In the genomic region with DNA sequence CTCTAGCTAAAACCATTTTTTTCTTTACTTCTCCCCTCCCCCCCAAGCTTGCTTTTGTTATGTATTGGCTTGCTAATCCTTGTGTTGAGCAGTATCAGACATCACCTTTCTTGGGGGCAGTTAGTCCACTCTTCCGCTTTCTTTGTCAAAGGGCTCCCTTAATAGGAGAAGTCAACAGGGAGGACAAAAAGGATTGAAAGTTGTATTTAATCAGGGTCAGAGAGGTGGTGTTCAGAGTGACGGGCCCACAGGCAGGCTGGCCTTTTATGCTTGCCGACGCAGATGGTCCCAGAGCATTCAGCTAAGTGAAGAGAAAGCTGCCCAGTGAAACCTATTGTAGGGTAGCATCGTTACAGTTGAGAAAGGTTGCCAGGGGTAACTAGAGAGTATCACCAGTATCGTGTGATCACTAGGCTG, we compare ENCODE assay signal across 10 mouse cellular contexts.
A peak's percentile ranks its signal among the peaks of the same experiment; 100 is the strongest.
DNase-seq lines count a peak whose midpoint lies in the region; ATAC-seq lines count a peak whose summit lies in the region.
"Had no signal": no experiment of that assay in that cellular context is flagged by ENCODE, and none has a peak within 500 bp of the region (broad histone marks: within the 10 kb centered on the region; RNA-seq: fewer than 3 reads in every experiment).

No protein-coding gene starts in this region.

- no peak overlapping the region for H3K4me3 ChIP-seq in embryonic facial prominence, embryonic 14.5 days (ENCODE audit: low read depth, low read length)
- no peak overlapping the region for H3K4me3 ChIP-seq in limb, embryonic 10.5 days
- H3K4me3 ChIP-seq: erythroblast, embryonic 14.5 days had no signal

- DNase-seq in left cerebral cortex, postnatal 4 days = peak; percentile 10
- no peak for DNase-seq in left cerebral cortex, postnatal 25 days (ENCODE audit: low spot score in 2 of 2)
- peak; percentile 34 for DNase-seq in embryonic facial prominence, embryonic 14.5 days (ENCODE audit: low spot score)
- peak; percentile 29 for DNase-seq in limb, embryonic 10.5 days (ENCODE audit: low spot score)
- DNase-seq in splenic B cell, adult 2 months (ENCODE audit: low read depth, low spot score) = peak; percentile 68
- no peak for DNase-seq in heart, postnatal 14 days
- no peak for DNase-seq in layer of hippocampus, adult 9-11 months
- DNase-seq: lung, postnatal 36 days had no signal

- H3K27ac ChIP-seq in embryonic facial prominence, embryonic 14.5 days (replicated peaks; ENCODE audit: low read depth, low read length) = no peak overlapping the region
- H3K27ac ChIP-seq in limb, embryonic 10.5 days = no peak overlapping the region

- intact Hi-C loops in left cerebral cortex, postnatal 4 days (cut with DNase I) = no loop called here
- intact Hi-C loops in left cerebral cortex, postnatal 25 days (cut with DNase I) = no loop called here
- intact Hi-C loops in heart, postnatal 14 days (cut with DNase I) = no loop called here

- H3K4me2 ChIP-seq in embryonic facial prominence, embryonic 14.5 days (ENCODE audit: low read depth, low read length) = no peak overlapping the region

- H3K27me3 ChIP-seq in embryonic facial prominence, embryonic 14.5 days (replicated peaks; ENCODE audit: control insufficient read depth, insufficient read depth, low read length) = no peaks in the 10 kb centered on the region
- no peaks in the 10 kb centered on the region for H3K27me3 ChIP-seq in limb, embryonic 10.5 days (ENCODE audit: low read depth, poor library complexity, severe bottlenecking)
- no peaks in the 10 kb centered on the region for H3K27me3 ChIP-seq in splenic B cell, adult 2 months (ENCODE audit: control insufficient read depth, insufficient read depth, low read length, poor library complexity, severe bottlenecking)

- 32% methylated on average over 6 of the region's 6 CpGs for WGBS in embryonic facial prominence, embryonic 14.5 days
- WGBS in limb, embryonic 10.5 days = 41% methylated on average over 6 of the region's 6 CpGs

- no peak overlapping the region for H3K9ac ChIP-seq in embryonic facial prominence, embryonic 14.5 days (ENCODE audit: low read depth, low read length)

- no peaks in the 10 kb centered on the region for H3K4me1 ChIP-seq in embryonic facial prominence, embryonic 14.5 days (ENCODE audit: control insufficient read depth, insufficient read depth, low read length)
- 0 out of 2 replicates have a peak, but pooled peaks cover 3% of the 10 kb centered on the region for H3K4me1 ChIP-seq in limb, embryonic 10.5 days

- peak; percentile 53; the same call in 1 of the 2 replicates for ATAC-seq in embryonic facial prominence, embryonic 14.5 days (ENCODE audit: low read depth)
- no peak for ATAC-seq in cerebellum, adult (ENCODE audit: insufficient number of reproducible peaks, low FRiP score, low TSS enrichment)

- H3K9me3 ChIP-seq in embryonic facial prominence, embryonic 14.5 days (ENCODE audit: control insufficient read depth, low read length) = no peaks in the 10 kb centered on the region
- no peaks in the 10 kb centered on the region for H3K9me3 ChIP-seq in limb, embryonic 10.5 days (replicated peaks)

- no peaks in the 10 kb centered on the region for H3K36me3 ChIP-seq in embryonic facial prominence, embryonic 14.5 days (ENCODE audit: control insufficient read depth, insufficient read depth, low read length)
- H3K36me3 ChIP-seq in limb, embryonic 10.5 days = no peaks in the 10 kb centered on the region
- no peaks in the 10 kb centered on the region for H3K36me3 ChIP-seq in splenic B cell, adult 2 months (ENCODE audit: control insufficient read depth, insufficient read depth, low read length, poor library complexity, severe bottlenecking)

Comparison
In these comparisons a context has a peak if more than half of its experiments do, and no peak if none do; other contexts are left out.
1. DNase-seq: peak in left cerebral cortex, postnatal 4 days (single experiment), embryonic facial prominence, embryonic 14.5 days (single experiment), limb, embryonic 10.5 days (single experiment) and splenic B cell, adult 2 months (single experiment); none in left cerebral cortex, postnatal 25 days (0 of 2), heart, postnatal 14 days (0 of 2) and layer of hippocampus, adult 9-11 months (single experiment).